Mouse (Mus musculus) thymus, postnatal 4 days (tissue): Measurements from ENCODE around the gene Cypt2.
"Not testable (repeated sequence)": the region's sequence is repeated elsewhere in the genome, so short reads cannot be mapped to it uniquely, and the experiment has no call there.

ENCODE experiments used
- DNase-seq: peaks from one replicate; pipeline ENCODE4 v3.0.0; 2021

The Cypt2 gene

DNA sequence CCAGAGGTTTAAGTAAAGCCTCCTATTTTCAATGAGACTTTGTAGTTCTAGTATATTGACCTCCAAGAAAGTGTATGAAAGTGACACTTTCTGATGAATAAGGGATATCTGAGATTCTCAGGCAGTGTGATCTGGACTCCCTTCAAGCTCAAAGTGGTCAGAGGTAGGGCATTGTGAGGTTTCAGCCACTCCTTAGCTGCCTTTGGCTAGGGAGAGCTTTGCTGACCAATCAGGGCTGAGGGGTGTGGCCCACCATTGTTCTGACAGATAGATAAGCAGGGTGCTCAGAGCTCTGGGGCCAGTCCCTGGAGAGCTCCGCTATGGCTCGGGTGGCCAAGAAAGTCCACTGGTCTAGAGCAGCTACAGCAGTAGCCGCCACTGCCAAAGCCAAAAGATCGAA is at the start of gene Cypt2:
Gene Cypt2, plus strand, starts transcription at position 301 of the 400 bp plus-strand sequence.
- DNase-seq, result not testable (repeated sequence)

DNA sequence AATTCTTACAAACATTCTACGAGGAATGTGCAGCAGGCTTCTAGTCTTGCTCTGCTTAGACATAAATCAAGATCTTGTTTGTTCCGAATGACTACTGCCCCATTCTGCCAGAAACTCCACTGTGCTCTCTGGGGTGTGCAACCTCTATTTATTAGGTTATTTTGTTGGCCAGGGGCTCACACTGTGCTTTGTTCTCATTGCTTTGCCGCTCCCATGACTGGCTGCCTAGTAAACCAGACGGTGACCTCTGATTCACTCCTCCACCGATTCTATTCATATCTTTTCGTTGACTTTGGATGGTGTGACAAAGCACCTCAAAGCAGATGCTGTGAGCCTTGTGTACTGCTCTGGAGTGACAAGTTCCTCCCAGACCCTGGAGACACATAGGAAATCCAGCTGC is 46.7 kb downstream of the Cypt2 start:
- no peak for DNase-seq
